ENCODE assay signal across 8 mouse cellular contexts in the genomic region with DNA sequence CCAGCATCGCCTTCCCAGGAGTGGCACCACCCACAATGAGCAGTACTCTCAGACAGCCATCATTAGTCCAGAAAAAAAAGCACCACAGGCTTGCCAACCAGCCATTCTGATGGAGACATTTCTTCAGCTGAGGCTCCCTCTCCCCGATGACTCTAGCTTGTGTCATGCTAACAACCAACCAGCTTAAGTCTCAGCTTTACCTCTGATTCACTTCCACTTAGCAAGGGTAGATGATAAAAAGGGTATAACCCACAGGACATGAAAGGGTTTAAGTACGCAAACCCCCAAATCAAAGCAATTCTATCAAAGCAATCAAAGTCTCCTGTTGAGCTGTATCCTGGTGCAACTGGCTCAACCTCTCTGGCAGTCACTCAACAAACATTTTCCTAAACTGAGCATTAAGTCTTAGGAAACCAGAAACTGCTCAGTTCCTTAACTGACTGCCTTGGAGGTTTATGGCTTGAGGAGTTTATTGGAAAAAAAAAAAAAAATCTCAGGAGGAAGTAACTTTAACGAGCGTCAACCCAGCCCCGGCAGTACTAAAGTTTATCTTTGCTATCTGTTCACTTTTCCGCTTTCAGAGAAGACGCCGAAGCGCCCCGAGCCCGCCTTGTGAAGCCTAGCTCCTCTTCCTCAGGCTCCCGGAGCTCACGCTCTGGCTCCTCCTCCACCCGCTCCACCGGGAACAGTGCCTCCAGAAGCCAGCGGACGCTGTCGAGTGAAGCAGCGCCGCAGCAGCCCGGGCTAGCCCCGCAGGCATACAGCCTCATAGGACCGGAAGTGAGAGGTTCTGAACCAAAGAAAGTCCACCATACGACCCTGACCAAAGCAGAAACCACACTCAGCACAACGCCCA. TPM values are rescaled to one million over a fixed set of nuclear protein-coding genes. Genes with fewer than 3 reads are reported as not detected.
DNase-seq lines count a peak whose midpoint lies in the region; ATAC-seq and TF ChIP-seq lines count a peak whose summit lies in the region.

No protein-coding gene starts in this region.

- H3K9me3 ChIP-seq in embryonic facial prominence, embryonic 12.5 days: no peaks in the 10 kb centered on the region
- no peaks in the 10 kb centered on the region for H3K9me3 ChIP-seq in heart, embryonic 16.5 days (replicated peaks; ENCODE audit: control insufficient read depth, low read length)
- no peaks in the 10 kb centered on the region for H3K9me3 ChIP-seq in megakaryocyte, embryonic 14.5 days

- H3K27ac ChIP-seq in layer of hippocampus, adult 2 months: peak overlapping the region; percentile 62
- H3K27ac ChIP-seq in embryonic facial prominence, embryonic 12.5 days: peak overlapping the region; percentile 41; the same call in 1 of the 2 replicates
- H3K27ac ChIP-seq in heart, embryonic 16.5 days (ENCODE audit: low read length): peak overlapping the region; percentile 74

- H3K36me3 ChIP-seq in embryonic facial prominence, embryonic 12.5 days: peaks cover 27% of the 10 kb centered on the region
- no peaks in the 10 kb centered on the region for H3K36me3 ChIP-seq in heart, embryonic 16.5 days (ENCODE audit: control insufficient read depth, insufficient read depth)
- no peaks in the 10 kb centered on the region for H3K36me3 ChIP-seq in megakaryocyte, embryonic 14.5 days (replicated peaks; ENCODE audit: low read length)

- WGBS in embryonic facial prominence, embryonic 12.5 days: 39% methylated on average over 26 of the region's 26 CpGs
- WGBS in heart, embryonic 16.5 days: 31% methylated on average over 26 of the region's 26 CpGs

- H3K4me3 ChIP-seq in layer of hippocampus, adult 2 months: peak overlapping the region; percentile 36
- H3K4me3 ChIP-seq in embryonic facial prominence, embryonic 12.5 days: no peak overlapping the region
- peak overlapping the region; percentile 32 for H3K4me3 ChIP-seq in heart, embryonic 16.5 days (ENCODE audit: low read length)
- peak overlapping the region; percentile 87 for H3K4me3 ChIP-seq in megakaryocyte, embryonic 14.5 days (replicated peaks)

- DNase-seq in layer of hippocampus, adult 2 months (ENCODE audit: low spot score in 2 of 2): no peak
- DNase-seq in layer of hippocampus, adult 9-11 months: no peak
- DNase-seq in kidney, postnatal 25 days: peak; percentile 75 to 86
- peak; percentile 53 for DNase-seq in thymus, postnatal 14 days
- no peak for DNase-seq in cerebellum, adult 11 months

- 0 out of 2 replicates have a peak, but pooled peaks have one; percentile 47 for ATAC-seq in embryonic facial prominence, embryonic 12.5 days (ENCODE audit: insufficient number of reproducible peaks, insufficient read depth, low FRiP score, low TSS enrichment)
- 0 out of 2 replicates have a peak, but pooled peaks have one; percentile 44 for ATAC-seq in heart, embryonic 16.5 days (replicated peaks; ENCODE audit: extremely low read depth, insufficient read depth, low FRiP score)

- H3K27me3 ChIP-seq in embryonic facial prominence, embryonic 12.5 days: no peaks in the 10 kb centered on the region
- no peaks in the 10 kb centered on the region for H3K27me3 ChIP-seq in heart, embryonic 16.5 days (ENCODE audit: control insufficient read depth, insufficient read depth, low read length)
- peaks cover 5% of the 10 kb centered on the region for H3K27me3 ChIP-seq in megakaryocyte, embryonic 14.5 days (replicated peaks)

- H3K9ac ChIP-seq in embryonic facial prominence, embryonic 12.5 days: no peak overlapping the region
- no peak overlapping the region for H3K9ac ChIP-seq in heart, embryonic 16.5 days (ENCODE audit: low read length)

- TF ChIP-seq CTCF in layer of hippocampus, adult 2 months (conservative IDR thresholded peaks at IDR 0.05): no peak

- H3K4me2 ChIP-seq in embryonic facial prominence, embryonic 12.5 days (replicated peaks): 0 out of 2 replicates have a peak overlapping the region, but pooled peaks have one; percentile 13
- peak overlapping the region; percentile 56 for H3K4me2 ChIP-seq in heart, embryonic 16.5 days (ENCODE audit: low read depth, low read length)

- peaks cover 23% of the 10 kb centered on the region for H3K4me1 ChIP-seq in embryonic facial prominence, embryonic 12.5 days
- peaks cover 12% of the 10 kb centered on the region for H3K4me1 ChIP-seq in heart, embryonic 16.5 days (ENCODE audit: control insufficient read depth, insufficient read depth, low read length)
- peaks cover 48% of the 10 kb centered on the region for H3K4me1 ChIP-seq in megakaryocyte, embryonic 14.5 days

RNA-seq across cellular contexts. Expression of a gene that starts 18.8 kb away (rescaled TPM):
- total RNA-seq in layer of hippocampus, adult 2 months (2021): 1,000 to 10,000 TPM; 2,132 to 2,154 TPM
- polyA plus RNA-seq in embryonic facial prominence, embryonic 12.5 days (2016; fragmentation: Nextera tagmentation; extraction: Ambion mirVana): 2,550 and 2,595 TPM in 2 replicates
- 2,017 and 2,064 TPM in 2 replicates for polyA plus RNA-seq in heart, embryonic 16.5 days (2015; fragmentation: Nextera tagmentation; extraction: Ambion mirVana)
- 811 and 986 TPM in 2 replicates for polyA plus RNA-seq in megakaryocyte, embryonic 14.5 days (2012; ENCODE audit: insufficient read depth, low replicate concordance)

Comparison
In these comparisons a context has a peak if more than half of its experiments do, and no peak if none do; other contexts are left out.
1. DNase-seq: peak in kidney, postnatal 25 days (2 of 2) and thymus, postnatal 14 days (single experiment); none in layer of hippocampus, adult 2 months (0 of 2), layer of hippocampus, adult 9-11 months (single experiment) and cerebellum, adult 11 months (single experiment).
2. Peak in every context shown above with its lines, with median percentiles within 50 percentile points of each other: H3K27ac ChIP-seq.